Mouse (Mus musculus) kidney, postnatal 36 days (tissue): ENCODE measurements at regions not wholly inside any gene's neighbourhood (a gene's known extent, or its start where the extent isn't known, plus 50 kb on each side); places are given as distances from the start of the nearest gene placed in this dataset.

ENCODE experiments used
- DNase-seq, 2 experiments: peaks; one replicate each; pipeline ENCODE4 v3.0.0; 2021 to 2022; ENCODE audit warnings: mixed read lengths in 2 of 2

DNA sequence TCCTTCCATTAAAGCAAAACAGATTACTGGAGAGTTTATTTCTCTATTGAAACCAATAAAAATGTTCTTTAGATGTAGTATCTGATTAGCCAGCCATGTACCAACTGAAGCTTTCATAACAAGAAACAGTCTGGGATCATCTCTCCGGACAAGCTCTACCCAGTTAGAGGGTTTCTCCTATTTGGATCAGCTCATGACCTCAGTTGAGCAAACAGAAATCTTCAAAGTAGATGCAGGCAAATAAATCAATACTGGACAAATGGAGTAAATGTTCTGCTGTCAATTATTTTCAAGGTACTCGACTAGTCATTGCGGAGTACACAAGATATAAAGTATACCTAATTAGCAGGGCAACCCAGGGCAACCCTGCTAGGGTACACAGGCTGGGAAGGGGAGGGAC, 67.4 kb downstream of the Avpr1a start:
- no peak for DNase-seq

DNA sequence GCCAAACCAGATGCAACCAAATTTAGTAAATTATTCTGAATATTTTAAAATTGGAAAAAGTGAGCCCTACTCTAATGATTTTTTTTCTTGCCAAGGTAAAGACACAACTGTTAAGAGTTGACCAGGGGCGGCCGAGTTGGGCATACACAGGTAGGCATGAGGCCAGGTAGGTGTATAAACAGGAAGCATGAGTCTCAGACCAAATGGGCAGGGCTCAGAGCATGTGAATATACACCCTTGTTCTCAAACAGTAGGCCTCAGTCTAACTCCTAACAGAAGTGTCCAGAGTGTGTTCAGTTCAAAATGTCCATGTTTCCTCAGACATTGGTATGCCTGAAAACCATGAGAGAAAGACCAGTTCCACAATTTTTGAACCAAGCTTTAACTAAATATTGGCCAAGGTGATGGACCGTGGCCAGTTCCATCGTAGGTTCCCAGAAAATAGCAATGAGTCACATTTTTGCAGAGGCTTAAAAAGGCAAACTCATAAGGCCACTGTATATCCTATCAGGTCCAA, 71.0 kb downstream of the Avpr1a start:
- no peak for DNase-seq

- DNase-seq, result no peak
Observed at GRCm38 (mm10) chr10:122519981-122520380, 71.7 kb downstream of the Avpr1a start.

DNA sequence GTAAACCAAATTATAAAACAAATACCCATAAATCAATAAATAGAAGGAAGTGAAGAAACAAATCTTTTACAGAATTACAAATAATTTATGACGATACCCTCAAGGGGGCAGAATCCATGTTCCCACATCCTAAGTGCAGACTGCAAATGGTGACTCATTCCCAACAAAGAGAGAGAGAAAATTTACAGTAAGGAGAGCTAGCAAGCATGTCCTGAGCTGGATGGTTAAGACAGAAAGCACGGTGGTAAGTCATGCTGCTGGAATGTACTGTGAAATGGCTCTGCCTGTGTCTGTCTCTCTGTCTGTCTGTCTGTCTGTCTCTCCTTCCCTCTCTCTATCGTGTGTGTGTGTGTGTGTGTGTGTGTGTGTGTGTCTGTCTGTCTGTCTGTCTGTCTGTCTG, 74.3 kb downstream of the Avpr1a start:
- no peak for DNase-seq

DNA sequence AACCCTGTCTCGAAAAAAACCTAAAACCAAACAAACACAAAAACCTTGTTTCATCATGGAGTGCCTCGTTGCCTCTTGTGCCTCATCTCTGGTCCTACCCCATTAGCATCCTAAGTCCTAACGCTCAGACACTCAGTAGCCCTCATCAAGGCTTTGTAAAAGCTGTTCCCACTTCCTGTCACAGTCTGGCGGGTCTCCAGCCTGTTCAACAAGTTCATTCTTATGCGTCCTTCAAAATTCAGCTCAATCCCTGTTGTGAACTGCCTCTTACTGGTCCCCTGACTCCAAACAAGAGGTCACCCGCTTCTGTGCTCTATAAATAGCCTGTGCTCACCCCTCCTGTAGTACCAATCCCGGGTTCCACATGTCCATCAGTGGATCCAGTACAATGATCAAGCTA, 77.1 kb downstream of the Avpr1a start:
- DNase-seq, result peak; percentile 11 to 37

DNA sequence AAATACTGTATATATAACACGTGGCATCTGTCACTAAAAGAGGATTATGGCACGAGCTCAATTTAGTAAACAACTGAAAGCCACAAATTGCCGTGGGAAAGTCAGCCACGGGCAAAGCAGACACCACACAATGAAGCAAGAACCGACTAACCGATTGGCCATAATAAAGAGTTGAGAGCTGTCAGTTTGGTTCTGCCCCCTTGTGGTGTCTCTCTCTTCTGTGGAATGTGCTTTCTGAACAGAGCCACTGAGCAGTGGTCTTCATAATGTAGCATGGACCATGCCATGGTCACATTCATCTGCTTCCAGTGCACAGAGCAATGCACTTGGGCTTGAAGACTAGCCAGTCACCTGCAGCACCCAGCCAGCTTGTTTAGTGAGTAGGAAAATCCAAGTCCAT, 77.5 kb downstream of the Avpr1a start:
- no peak for DNase-seq

- peak; percentile 21 to 32 for DNase-seq
Observed at GRCm38 (mm10) chr10:122528222-122528621, 79.9 kb downstream of the Avpr1a start.

DNA sequence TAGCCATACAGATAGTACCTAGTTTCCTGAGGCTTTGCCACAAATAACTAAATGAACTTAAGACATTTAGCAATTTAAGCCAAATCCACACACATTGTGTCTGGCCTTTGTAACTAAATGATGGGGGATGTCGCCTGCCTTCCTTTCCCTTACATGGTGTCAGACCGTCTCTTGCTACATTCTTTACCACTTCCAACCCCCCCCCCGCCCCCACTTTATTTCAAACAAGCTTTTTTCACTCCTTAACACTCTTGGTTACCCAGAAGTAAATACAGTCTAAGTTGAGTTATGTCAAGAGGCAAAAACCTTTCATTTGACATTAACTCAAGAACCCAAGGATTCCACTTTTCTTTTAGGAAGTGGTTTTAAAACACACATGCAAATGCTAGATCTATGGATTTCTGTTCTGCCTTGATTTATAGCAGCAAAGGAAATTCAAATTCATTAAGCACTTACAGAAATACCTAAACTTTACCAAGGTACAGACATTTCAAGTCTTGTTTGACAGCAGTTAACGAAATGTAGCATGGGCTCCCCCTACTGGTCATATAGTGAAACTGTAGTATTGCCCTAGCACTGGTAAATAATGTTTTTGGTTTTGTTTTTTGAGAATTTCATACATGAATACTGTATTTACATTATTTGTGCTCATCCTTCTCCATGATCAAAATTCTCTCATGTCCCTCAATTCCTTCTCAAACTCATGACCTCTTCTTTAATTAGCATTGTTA, 80.8 kb downstream of the Avpr1a start:
- peak; percentile 33 to 45 for DNase-seq

GRCm38 (mm10) chr10:122534714-122535113, 86.4 kb downstream of the Avpr1a start:
- DNase-seq, result peak in 1 of 2 experiments; percentile 19

- no peak for DNase-seq
Observed at GRCm38 (mm10) chr10:122535137-122535536, 86.8 kb downstream of the Avpr1a start.

DNA sequence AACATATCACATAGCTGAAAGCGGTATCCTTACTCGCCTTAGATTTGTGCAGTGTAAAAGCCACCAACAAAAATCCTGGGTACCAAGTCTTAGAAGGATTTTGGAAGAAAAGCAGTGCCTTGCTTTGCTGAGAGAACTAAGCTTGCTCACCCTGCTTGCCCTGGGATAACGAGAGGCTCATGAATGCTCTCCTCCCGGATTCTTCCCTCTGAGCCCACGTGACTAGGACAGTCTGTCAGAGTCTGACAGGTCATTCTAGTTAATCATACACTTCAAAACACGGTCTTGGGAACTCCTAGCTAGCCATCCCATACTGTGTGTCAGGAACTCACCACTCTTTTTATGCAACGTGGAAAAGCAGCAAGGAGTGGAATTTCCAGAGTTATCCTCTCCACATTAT, 91.4 kb downstream of the Avpr1a start:
- DNase-seq, result peak; percentile 49 to 73

- DNase-seq, result no peak
Observed at GRCm38 (mm10) chr10:122542573-122542972, 94.3 kb downstream of the Avpr1a start.

GRCm38 (mm10) chr10:122544096-122544720, 95.9 kb downstream of the Avpr1a start:
- peak; percentile 61 to 87 for DNase-seq

- DNase-seq, result no peak
Observed at GRCm38 (mm10) chr10:122545029-122545428, 96.7 kb downstream of the Avpr1a start.

DNA sequence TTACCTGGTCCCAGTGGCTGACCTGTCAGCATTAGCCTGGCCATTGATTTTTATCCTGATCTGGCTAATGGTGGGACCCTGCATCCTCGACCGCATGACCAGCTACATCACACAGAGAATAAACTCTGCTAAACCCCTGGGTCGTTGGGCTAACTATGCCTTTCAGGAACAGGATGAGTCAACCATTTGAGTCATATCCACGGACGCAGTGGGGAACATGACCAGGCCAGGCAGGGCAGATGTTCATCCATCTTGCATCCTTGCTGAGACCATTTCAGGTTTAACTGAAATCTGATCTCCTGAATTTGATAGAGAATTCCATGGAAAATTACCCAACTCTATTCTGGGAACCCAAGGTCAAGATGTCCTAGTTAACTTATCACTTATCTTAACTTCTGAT, 103.3 kb downstream of the Avpr1a start:
- no peak for DNase-seq

DNA sequence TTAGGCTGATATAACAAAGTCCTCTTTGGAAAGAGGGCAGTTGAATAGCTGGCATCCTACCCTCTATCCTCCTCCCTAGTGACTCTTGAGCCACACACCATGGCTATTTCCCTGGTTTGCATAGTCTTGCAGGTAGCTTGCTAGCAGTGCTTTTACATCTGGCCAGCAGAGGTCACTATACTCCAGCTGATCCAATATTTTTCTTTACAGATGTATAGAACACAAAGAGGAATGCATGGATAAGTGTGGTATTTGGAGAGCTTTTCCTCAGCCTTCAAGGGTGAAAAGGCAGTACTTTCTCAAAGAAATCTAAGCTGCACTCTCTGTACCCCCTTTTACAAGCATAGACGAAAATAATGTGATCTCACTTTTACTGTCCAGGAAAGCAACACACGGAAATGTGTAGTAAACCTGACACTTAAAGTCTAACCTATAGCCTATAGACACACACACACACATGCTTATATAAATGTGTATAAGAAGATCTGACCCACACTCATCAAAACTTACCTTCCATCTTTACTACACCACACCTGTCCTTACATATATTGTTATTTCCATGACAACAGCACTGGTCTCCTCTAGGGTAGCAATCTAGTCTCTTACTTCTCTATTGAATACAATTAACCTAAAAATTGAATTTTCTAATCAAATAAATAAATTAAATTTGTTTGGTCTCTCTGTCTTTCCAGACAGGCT, 105.0 kb downstream of the Avpr1a start:
- peak; percentile 41 to 67 for DNase-seq

- no peak for DNase-seq
Observed at GRCm38 (mm10) chr10:122553851-122554250, 105.6 kb downstream of the Avpr1a start.

DNA sequence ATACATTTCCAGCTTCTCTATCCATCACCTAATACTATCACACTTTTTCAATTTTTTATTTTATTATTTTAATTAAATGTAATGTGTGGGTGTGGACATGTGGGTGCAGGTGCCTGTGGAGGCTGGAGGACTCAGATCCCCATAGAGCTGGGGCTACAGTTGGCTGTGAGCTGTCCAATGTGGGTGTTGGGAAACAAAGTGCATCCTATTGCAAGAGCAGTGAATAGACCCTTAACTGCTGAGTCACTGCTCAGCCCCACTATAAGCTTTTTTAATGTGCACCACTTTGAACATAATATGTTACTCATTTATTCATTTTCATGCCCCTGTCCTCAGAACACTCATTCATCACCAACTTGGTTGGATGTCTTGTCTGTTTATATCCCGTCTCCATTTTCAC, 110.4 kb downstream of the Avpr1a start:
- DNase-seq, result no peak

- DNase-seq, result no peak
Observed at GRCm38 (mm10) chr10:122560001-122560695, 111.8 kb downstream of the Avpr1a start.

- DNase-seq, result no peak
Observed at GRCm38 (mm10) chr10:122561924-122562323, 113.6 kb downstream of the Avpr1a start.

DNA sequence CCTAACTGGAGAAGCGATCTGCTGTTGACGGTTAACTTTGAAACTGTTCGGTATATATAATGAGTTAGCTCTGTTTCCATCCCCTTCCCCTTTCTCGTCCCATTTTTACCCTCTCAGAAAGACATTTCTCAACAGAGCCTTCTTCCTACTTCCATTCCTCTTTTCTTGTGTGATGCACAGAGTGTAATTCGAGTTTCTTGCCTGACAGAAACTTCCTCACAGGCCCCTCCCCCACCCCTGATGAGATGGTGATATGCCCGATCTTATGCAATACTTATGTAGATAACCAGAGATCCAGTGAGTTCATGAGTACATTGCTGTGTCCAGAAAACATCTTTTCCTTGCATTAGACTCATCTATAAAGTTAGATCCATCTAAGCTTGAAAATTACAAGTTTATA, 114.2 kb downstream of the Avpr1a start:
- no peak for DNase-seq

DNA sequence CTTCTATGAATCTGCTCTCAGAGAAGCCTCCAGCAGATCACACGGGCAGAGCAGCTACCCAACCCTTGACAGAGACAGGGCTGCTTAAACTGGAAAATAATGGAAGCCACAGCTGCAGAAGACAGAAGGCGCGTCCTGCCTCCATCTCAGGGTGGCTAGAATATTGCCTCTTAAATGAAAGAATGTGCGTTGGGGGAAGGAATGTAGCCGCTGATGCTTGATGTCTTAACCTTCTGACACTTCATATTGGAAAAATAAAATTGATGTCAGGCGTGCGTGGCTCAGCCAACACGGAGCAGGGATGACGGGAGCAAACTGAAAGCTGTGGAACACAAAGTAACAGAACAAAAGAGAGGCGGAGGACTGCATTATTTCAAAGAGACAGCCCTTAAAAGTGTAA, 114.6 kb upstream of the Ppm1h start:
- no peak for DNase-seq

GRCm38 (mm10) chr10:122564473-122564872, 114.1 kb upstream of the Ppm1h start:
- no peak for DNase-seq
